Mouse (Mus musculus): ENCODE data around the gene Kcna2. TPM values are rescaled to one million over a fixed set of nuclear protein-coding genes. Genes with fewer than 3 reads are reported as not detected.

Gene Kcna2
- total RNA-seq, 2 experiments from 2014 or later = 1.1 to 1.5 TPM

DNA sequence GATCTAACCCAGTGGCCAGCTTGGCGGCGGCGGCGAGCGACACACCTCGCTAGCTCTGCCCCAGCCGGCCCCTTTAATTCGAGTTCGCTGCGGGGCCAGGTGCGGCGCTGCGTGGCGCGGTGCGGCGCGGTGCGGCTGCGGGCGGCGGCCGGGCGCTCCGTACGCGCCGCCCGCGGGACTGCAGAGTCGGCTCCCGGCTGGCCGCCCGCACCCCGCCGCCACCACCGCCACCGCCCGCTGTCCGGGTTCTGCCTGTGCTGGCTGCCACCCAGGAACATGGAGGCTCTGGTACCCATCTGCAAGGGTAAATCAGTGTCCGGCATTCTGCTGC lies 475 bp downstream of the Kcna2 start:
- intact Hi-C loops (cut with DNase I) = no loop called here
- DNase-seq = no peak

DNA sequence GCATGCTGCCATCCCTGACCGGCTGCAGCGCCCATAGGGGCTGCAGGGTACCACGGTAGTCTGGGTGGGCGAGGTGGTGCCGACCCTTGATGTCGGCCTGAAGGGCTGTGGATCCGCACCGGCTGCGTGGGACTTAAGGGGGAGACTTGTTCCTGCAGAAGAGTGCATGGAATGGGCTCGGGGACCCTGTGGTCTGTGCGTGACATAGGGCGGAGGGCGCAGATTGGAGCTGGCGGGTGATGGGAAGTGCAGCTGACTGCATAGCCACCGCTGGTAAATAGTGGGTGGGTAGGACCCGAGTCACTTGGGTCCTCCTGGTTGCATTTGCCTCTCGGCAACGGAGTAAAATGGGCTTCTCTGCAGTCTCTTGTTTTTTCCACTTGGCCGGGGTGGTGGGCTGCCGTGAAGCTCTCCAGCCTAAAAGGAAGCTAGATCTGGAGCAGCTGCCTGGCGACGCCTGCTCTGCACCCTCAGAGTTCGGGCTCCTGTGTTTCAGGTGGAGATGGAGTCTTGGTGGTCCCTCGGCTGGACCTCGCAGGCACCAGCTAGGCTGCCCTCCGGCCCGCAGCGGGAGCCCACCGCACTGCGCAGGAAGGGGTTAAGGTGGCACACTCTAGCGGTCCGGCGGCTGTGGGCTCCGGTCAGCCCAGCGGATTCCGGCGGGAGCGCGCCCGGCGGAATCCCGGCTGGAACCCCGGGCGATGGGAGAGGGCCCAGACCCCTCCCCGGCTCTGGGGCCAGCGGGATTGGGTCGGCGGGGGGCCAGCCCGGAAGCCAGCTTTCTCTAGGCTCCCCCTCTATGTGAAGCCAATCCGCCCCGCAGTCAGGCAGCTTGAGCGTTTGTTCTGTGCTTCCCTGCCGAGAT lies 1.1 kb downstream of the Kcna2 start:
- intact Hi-C loops (cut with DNase I) = no loop called here
- peak; percentile 20 to 29 for DNase-seq

DNA sequence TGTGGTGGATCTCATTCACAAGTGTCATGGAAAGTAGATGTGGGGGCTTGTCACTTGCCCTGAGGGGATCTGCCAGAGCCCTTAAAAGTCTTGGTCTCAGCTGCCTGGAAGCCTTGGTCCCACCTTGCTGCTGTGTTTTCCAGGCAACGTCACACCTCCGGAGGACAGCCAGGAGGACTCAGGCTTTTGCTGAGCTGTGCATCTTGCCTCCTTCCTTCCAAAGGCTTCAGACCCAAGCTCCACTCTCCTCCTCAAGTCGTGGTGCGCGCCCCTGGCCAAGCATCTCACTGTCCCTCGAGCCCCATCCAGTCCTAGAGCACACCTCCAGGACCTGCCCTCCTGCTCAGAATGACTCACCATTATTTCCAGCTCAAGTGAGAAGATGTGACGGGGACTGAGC lies 2.1 kb downstream of the Kcna2 start:
- intact Hi-C loops (cut with DNase I) = no loop called here
- no peak for DNase-seq

DNA sequence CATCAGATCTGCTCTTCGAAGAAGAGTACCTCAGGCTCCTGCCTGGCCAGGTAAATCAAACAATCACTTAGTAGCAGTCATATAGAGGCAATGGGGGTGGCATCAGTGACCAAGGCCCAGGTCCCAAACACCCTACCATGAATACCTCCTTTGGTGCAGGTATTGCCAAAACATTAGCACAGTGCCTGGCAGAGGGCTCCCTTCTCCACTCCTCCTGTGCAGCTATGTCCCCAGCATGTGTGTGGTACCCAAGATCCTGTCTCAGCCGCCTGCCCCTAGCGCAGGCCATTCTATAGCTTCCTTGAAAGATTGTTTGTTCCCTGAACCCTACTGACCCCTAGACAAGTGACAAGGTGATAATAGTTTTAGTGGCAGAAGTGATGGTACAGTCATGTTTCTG lies 2.5 kb downstream of the Kcna2 start:
- intact Hi-C loops (cut with DNase I) = no loop called here
- no peak for DNase-seq

DNA sequence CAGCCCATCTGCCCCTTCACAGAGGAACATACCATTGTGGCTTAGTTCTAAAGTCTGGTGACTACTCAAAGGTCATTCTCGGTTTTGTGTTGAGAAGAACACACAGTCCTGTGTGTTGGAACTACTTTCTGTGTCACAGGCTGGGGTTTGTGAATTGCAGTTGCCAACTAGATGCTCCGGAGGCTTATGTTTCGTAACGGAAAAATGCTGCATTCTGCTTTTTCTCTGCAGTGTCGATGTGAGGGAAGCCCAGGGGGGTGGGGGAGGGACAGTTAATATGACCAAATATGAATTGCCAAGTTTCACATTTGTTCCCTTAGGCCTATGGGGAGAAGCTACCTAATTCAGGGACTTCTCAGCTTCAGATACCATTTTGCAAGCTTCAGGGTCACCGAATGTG lies 5.0 kb downstream of the Kcna2 start:
- intact Hi-C loops (cut with DNase I) = no loop called here
- DNase-seq = no peak

DNA sequence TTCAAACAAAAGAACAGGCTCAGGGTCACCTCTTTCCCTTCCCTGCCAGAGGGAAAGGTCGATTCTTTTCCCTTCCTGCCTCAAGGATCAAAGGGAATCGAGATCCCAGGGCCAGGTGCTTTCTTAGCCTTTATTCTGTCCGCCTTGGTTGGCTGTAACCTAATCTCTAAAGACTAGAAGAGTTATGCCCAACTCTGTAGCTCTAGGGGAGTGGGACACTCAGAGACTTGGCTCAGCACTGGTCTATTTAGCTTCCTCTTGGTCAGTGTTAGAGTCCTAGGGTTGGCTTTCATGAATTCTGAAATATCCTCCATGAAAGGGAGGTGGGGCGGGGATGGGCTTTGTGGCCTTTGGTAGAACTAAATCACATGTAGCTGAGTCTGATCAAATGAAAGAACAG lies 11.6 kb downstream of the Kcna2 start:
- no peak for DNase-seq
- intact Hi-C loops (cut with DNase I) = no loop called here

DNA sequence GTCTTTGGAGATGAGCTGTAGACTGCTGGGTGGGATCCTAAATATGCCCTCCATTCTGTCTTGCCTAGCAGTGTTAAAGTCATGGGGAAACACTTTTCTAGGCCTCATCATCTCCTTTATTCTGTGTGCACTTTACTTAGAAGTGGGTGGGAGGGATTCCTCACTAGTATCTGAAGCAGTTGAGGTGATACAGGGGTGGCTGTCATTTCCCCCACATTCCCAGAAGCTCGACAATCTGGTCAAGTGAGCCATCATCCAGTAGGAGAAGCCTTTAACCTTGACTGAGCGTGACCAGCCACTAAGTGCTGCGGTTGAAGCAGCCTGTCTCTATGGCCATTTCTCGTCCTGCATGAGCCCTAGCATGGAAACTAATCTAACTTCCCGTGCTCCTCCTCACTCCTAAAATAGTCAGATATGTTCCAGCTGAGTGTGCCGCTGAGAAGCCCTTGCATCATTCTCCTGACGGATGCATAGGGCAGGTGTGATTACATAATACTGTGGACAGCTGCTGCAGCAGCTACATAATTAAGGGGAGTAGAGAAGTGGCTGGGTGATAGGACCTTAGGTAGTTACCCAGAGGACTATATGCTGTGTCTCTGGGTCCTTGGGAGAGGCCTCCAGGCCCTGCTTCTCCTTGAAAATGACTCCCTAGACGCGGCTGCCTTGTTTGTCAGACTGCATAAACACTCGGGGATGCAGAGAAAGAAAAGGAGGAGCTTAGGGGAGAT lies 12.2 kb downstream of the Kcna2 start:
- DNase-seq = no peak

DNA sequence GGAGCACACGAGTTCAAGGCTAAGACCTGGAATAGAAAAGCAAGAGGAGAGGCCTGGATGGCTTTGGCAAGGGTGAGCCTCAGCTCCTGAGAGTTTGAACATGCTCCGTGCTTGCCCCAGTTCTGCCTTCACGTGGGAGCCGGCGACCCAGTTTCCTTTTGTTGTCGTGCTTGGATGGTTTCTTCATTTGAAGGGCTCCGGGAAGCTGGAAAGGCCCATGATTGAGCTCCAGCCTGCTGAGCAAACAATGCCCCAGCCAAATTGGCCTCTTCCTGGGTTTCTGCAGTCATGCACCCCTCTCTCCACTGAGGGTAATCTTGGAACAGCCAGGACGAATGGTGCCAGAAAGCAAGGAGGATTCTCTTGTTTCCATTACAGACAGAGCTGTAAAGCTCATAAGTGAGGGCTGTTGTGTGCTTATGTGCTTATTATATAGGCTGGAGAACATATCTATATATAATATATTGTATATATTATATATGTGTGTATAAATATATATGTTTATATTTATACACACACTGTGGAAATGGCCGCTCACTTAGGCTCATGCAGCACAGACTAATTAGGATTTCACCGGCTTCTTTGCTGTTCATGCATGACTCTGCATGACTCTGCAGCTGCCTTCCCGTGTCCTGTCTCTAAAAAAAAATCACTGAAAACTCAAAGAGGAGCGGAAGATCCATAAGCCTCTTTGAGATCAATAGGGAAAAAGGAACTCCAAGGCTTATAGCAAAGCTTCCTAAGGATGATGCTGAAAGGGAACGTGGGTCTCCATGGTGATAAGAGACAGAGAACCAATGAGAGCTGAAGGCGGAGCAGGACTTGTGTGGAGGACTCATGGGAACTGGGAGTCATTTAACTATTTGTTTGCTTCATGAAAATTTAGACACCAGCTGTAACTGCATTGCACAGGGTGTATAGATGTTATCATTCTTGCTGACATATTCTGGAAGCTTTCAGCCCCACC lies 13.1 kb downstream of the Kcna2 start:
- peak; percentile 28 to 37 for DNase-seq

More for the DNA sequence above, 12.2 kb downstream of the Kcna2 start:
- intact Hi-C loops (cut with DNase I) = no loop called here

DNA sequence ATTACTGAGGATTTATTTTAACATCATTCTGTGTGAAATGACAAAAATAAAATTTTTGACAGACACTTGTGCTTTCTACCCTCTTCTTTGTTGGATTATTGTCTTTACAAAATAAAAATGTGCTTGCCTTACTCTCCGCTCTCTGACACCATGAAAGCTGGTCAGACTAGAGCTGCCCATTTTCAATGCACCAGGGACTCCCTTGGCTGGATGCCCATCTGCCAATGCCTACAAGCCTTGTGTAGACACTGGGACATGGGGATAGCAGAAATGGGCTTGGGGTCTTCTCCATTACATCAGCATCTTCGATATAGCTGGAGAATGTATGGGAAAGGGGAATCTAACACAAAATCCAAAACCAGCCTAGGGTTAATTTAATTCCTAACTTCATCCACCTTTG lies 14.0 kb downstream of the Kcna2 start:
- DNase-seq = no peak
- intact Hi-C loops (cut with DNase I) = no loop called here

More for the DNA sequence above, 13.1 kb downstream of the Kcna2 start:
- intact Hi-C loops (cut with DNase I) = no loop called here

DNA sequence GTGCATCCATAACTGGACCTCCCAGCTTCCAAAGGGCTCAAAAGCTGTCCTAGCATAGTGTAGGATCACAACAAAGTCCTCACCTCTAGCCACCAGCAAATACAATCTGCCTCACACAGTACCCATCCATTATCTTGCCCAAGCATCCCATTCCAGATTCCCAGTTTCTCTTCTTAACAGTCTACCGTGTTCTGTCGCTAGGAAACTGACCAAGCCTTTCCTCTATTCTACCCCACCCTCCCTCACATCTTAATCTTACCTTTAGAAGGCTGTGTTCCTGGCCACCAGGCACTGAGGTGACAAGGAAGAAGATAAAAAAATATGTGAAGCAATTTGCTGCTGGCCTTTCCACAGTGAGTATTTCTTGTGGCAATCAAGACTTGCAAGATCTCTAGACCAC lies 14.8 kb downstream of the Kcna2 start:
- no peak for DNase-seq
- intact Hi-C loops (cut with DNase I) = no loop called here

DNA sequence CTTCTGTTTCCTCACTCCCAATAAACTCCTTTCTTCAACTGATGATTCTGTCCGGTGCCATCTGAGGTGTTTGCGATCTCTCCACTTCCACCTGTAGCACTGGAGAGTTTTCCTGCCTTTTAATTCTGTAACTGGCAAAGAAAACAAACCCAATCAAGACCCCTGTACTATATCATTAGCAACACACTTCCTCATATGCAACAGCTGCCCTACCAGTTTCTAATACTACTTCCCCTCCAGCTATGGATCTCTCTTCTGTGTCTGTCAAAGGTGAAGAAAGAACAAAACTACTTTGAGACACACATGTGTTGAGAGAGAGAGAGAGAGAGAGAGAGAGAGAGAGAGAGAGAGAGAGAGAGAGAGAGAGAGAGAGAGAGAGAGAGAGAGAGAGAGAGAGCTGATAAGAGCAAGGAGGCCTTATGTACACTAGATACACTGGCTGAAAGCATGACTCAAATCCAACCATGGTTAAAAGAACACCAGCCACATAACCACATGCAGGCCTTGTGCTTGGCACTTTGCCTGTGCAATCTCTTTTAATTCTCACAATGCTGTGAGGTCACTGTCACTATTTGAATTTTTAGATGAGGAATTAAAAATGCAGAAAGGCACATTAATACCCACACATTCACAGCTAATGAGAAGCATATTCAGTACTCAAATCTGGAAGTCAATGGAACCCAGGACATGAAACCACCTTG lies 19.1 kb downstream of the Kcna2 start:
- DNase-seq = no peak
- intact Hi-C loops (cut with DNase I) = no loop called here

DNA sequence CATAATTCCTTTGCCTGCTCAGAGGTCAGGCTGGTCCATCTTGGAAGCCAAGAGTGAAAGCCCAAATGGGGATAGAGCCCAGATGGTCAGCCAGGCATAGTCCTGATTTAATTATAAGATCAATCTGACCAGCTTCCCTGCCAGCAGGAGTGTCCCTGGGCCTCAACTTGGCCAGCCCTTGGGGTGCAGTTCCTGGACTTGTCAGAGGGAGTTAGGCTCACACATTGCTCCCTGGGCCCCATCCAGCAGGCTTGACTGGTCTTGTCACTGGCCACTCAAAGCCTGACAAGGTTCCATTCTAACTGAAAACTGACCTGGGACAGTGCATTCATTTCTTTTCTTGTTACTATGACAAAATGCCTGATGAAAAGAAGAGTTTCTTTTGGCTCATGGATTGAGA lies 21.4 kb downstream of the Kcna2 start:
- DNase-seq = no peak
- intact Hi-C loops (cut with DNase I) = no loop called here

DNA sequence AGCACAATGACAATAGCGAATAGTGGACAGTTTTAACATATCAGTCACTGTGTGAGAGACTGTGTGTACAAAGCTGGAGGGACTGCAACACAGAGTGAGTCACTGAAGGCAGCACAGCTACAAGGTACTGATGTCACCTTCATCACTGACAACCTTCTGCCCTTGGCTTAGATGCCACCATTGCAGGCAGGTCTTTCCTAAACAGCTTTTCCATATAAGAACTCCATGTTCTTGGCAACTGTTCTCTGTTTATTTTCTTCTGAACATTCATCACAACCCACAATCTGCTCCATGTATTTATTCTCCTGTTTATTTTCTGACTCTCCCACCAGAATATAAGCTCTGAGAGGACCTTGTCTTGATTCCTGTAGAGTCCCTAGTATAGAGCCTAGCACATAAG lies 26.7 kb downstream of the Kcna2 start:
- intact Hi-C loops (cut with DNase I) = no loop called here
- no peak for DNase-seq

DNA sequence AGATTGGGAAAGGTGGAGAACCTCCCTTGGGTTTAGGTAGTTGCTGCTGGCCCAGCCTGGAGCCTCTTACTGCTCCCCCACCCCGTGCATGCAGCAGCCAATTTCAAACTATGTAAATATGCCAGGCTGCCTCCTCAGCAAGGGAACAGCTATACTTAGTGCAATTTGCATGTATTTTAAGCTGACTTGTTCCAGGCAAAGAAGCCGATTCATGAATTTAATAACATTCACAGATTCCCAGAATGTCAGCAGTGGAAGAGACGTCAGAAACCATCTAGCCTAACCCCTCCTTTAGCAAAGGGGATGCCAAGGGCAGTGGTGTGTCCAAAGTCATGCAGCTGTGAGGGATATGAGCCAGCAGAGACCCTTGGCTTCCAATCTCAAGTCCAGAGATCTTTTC lies 27.5 kb downstream of the Kcna2 start:
- no peak for DNase-seq
- intact Hi-C loops (cut with DNase I) = no loop called here

DNA sequence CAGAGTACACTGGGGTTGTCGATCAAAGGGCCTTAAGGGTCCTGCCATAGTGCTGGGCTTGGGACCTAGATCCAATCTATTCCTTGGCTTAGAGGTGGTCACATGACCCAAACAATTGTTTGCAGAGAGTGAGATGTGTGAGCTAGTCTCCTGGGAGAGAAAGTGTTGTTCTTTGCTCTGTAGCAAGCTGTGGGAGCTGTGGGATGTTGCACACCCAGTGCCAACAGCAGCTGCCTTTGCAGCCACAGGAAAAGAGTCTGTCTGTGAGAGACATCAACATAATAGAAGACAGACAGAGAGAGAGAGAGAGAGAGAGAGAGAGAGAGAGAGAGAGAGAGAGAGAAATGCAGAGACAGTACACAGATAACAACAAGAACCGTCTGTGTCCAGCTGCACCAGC lies 28.3 kb downstream of the Kcna2 start:
- intact Hi-C loops (cut with DNase I) = no loop called here
- no peak for DNase-seq

DNA sequence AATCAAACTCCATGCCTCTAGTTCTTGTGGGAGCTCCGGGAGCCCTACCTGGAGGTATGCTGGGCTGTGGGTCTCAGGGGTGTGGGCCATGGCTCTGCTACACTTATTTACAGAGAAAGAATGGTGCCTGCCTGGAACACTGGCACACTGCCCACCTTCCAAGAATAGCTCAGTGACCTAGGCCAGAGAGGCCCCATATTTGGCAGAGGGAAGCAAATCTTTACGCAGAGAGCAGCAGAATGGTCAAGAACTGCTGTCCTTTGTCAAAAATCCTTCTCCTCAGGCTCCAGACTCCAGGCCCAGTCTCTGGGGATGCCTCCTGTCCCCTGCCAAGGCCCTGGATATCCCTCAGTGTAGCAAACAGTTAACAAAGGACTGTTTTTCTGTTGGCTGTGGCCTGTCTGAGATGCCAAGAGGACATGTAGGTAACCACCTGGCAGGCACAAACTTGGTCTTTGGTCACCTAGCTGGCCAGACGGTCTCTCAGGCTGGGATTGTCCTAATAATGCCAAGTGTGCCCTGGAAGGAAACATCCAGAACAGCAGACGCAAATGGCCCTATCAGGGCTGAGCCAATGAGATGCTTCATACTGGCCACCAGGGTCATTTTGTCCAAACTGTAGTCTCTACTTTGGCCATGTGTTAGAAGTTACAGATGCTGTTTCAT lies 29.8 kb downstream of the Kcna2 start:
- peak; percentile 32 to 35 for DNase-seq
- intact Hi-C loops (cut with DNase I) = no loop called here

DNA sequence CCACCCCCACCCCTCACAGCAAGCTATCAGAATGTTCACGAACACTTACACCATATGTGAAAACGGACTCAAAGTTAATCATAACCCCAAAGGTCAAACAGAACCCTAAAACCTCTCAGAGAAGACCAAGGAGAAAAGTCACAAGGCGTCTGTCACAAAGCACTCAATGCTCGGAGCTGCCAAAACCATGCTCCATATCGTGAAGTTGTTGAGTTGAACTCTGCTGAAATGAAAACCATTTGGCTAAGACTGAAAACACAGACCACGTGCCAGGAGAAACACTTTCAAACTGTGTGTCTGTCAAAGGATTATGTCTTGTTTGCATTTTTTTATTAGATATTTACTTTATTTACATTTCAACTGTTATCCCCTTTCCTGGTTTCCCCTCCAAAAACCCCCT lies 30.9 kb downstream of the Kcna2 start:
- intact Hi-C loops (cut with DNase I) = no loop called here
- no peak for DNase-seq

DNA sequence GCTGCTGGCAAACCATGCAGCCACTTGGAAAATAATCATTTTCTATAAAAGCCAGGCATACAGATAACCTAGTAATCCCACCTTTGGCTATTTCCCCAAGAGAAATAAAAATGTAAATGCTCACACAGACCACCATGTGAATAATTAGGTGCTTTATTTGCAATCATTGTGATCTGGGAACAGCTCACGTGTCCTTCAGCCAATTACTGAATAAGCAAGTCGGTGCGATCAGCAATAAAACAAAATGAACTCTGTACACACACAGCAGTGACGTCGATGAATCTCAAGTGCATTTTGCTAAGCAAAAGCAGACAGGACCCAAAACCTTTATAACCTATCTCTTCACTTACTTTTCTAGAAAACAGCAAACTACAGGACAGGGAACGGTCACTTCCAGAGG lies 31.7 kb downstream of the Kcna2 start:
- intact Hi-C loops (cut with DNase I) = no loop called here
- DNase-seq = no peak

DNA sequence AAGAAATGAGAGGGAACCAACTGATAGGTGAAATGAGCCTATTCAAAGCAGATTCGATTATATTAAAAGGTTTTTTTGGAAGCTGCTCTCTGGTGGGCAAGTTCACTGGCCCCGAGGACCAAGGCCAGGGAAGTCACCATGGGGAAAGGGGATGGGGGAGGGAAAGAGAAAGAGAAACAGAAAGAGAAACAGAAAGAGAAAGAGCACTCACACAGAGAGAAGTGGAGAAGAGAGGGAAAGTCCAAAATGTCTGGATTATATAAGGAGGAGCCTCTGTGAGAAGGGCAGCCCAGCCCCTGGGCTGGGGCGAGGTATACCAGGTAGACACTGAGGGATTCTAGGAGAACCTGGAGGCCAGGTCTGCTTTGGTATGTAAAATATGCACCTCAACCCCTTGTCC lies 33.5 kb downstream of the Kcna2 start:
- intact Hi-C loops (cut with DNase I) = no loop called here
- DNase-seq = no peak

DNA sequence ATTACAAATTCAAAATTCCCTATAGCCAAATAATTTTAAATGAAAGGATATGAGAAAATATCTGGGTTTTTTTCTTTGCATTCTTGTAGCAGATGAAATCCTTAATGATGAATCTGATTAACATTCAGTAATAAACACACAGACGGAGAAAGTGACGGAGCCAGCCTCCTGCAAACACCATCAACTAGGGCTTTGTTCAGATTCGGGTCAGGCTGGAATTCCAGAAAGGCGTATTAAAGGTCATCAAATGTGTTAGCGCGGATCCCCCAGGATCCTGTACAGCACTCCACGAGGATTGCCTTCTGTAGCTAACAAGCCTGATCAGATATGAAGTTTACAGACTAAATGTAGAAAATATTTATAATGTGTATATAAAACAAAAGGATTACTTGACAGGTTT lies 46.2 kb downstream of the Kcna2 start:
- DNase-seq = no peak
- intact Hi-C loops (cut with DNase I) = no loop called here
